Mouse (Mus musculus) lung, postnatal 0 days (tissue): ENCODE results near the gene Slc25a23.

Experiments
- CTCF ChIP-seq: IDR thresholded peaks from 2 replicates; pipeline ENCODE4 v1.5.1; 2016; ENCODE audit warnings: antibody characterized with exemption, mild to moderate bottlenecking
- EP300 ChIP-seq: IDR thresholded peaks from 2 replicates; pipeline ENCODE4 v1.6.1; 2016; ENCODE audit warnings: antibody characterized with exemption, mild to moderate bottlenecking, control low read depth

GRCm38 (mm10) chr17:57001228-57001627 lies 58.4 kb downstream of the Slc25a23 start:
- TF ChIP-seq CTCF (no peak), EP300 (no peak)
